Mouse (Mus musculus): ENCODE results near the gene Galr2.

Gene Galr2

GRCm38 (mm10) chr11:116280751-116281663 lies at the start of gene Galr2:
Gene Galr2, plus strand, starts transcription at chr11:116280939.
- in situ Hi-C loops (cut with MboI, MseI): no loop called here

GRCm38 (mm10) chr11:116232427-116232826 lies 48.3 kb upstream of the Galr2 start:
- in situ Hi-C loops (cut with MboI, MseI): no loop called here

GRCm38 (mm10) chr11:116234901-116235300 lies 45.8 kb upstream of the Galr2 start:
- in situ Hi-C loops (cut with MboI, MseI): no loop called here

GRCm38 (mm10) chr11:116237742-116238395 lies 42.9 kb upstream of the Galr2 start, which contains the start of gene Evpl:
Gene Evpl, minus strand, starts transcription at chr11:116238077.
- in situ Hi-C loops (cut with MboI, MseI): no loop called here

- in situ Hi-C loops (cut with MboI, MseI): no loop called here
These were observed 40.9 kb upstream of the Galr2 start for GRCm38 (mm10) chr11:116239797-116240196.

- in situ Hi-C loops (cut with MboI, MseI): no loop called here
These were observed 38.9 kb upstream of the Galr2 start for GRCm38 (mm10) chr11:116241744-116242235.

GRCm38 (mm10) chr11:116244580-116244979 lies 36.2 kb upstream of the Galr2 start:
- in situ Hi-C loops (cut with MboI, MseI): no loop called here

GRCm38 (mm10) chr11:116245616-116246015 lies 35.1 kb upstream of the Galr2 start:
- in situ Hi-C loops (cut with MboI, MseI): no loop called here

GRCm38 (mm10) chr11:116247502-116248222 lies 33.1 kb upstream of the Galr2 start:
- in situ Hi-C loops (cut with MboI, MseI): no loop called here

GRCm38 (mm10) chr11:116250898-116251297 lies 29.8 kb upstream of the Galr2 start:
- in situ Hi-C loops (cut with MboI, MseI): no loop called here

- in situ Hi-C loops (cut with MboI, MseI): no loop called here
These were observed 27.6 kb upstream of the Galr2 start for GRCm38 (mm10) chr11:116253076-116253600.

- in situ Hi-C loops (cut with MboI, MseI): no loop called here
These were observed 26.1 kb upstream of the Galr2 start for GRCm38 (mm10) chr11:116254627-116255026.

GRCm38 (mm10) chr11:116255090-116255981 lies 25.4 kb upstream of the Galr2 start:
- in situ Hi-C loops (cut with MboI, MseI): no loop called here

GRCm38 (mm10) chr11:116255982-116256675 lies 24.6 kb upstream of the Galr2 start:
- in situ Hi-C loops (cut with MboI, MseI): no loop called here

- in situ Hi-C loops (cut with MboI, MseI): no loop called here
These were observed 21.3 kb upstream of the Galr2 start for GRCm38 (mm10) chr11:116259461-116259860.

- in situ Hi-C loops (cut with MboI, MseI): no loop called here
These were observed 20.5 kb upstream of the Galr2 start for GRCm38 (mm10) chr11:116260259-116260658.

GRCm38 (mm10) chr11:116265352-116265751 lies 15.4 kb upstream of the Galr2 start:
- in situ Hi-C loops (cut with MboI, MseI): no loop called here

- in situ Hi-C loops (cut with MboI, MseI): no loop called here
These were observed 14.9 kb upstream of the Galr2 start for GRCm38 (mm10) chr11:116265850-116266249.

GRCm38 (mm10) chr11:116267637-116268036 lies 13.1 kb upstream of the Galr2 start:
- in situ Hi-C loops (cut with MboI, MseI): no loop called here

- in situ Hi-C loops (cut with MboI, MseI): no loop called here
These were observed 12.4 kb upstream of the Galr2 start for GRCm38 (mm10) chr11:116268313-116268712.
